ENCODE assay signal across 9 mouse cellular contexts in genomic region chr1:160080800-160081436, GRCm38 (mm10). TPM values are rescaled to one million over a fixed set of nuclear protein-coding genes. Genes with fewer than 3 reads are reported as not detected.
DNase-seq lines count a peak whose midpoint lies in the region; ATAC-seq and TF ChIP-seq lines count a peak whose summit lies in the region.
"Had no signal": no experiment of that assay in that cellular context is flagged by ENCODE, and none has a peak within 500 bp of the region (broad histone marks: within the 10 kb centered on the region; RNA-seq: fewer than 3 reads in every experiment).

No protein-coding gene starts in this region.

- no peaks in the 10 kb centered on the region for H3K9me3 ChIP-seq in embryonic facial prominence, embryonic 12.5 days
- no peaks in the 10 kb centered on the region for H3K9me3 ChIP-seq in liver, embryonic 12.5 days (replicated peaks)
- H3K9me3 ChIP-seq in neural tube, embryonic 11.5 days (ENCODE audit: control insufficient read depth, low read length) = no peaks in the 10 kb centered on the region
- H3K9me3 ChIP-seq: heart, embryonic 13.5 days had no signal

- TF ChIP-seq CTCF in testis, adult 2 months (IDR thresholded peaks at IDR 0.05; ENCODE audit: control insufficient read depth, insufficient read depth, insufficient replicate concordance, low read depth, low read length) = peak; percentile 79; the same call in 1 of the 2 replicates

- WGBS in embryonic facial prominence, embryonic 12.5 days = 19% methylated on average over 2 of the region's 2 CpGs
- WGBS in liver, embryonic 12.5 days (ENCODE audit: insufficient replicate concordance) = 27% methylated on average over 2 of the region's 2 CpGs
- WGBS in neural tube, embryonic 11.5 days = 28% methylated on average over 2 of the region's 2 CpGs

- no peaks in the 10 kb centered on the region for H3K27me3 ChIP-seq in embryonic facial prominence, embryonic 12.5 days
- H3K27me3 ChIP-seq in liver, embryonic 12.5 days (replicated peaks) = no peaks in the 10 kb centered on the region
- H3K27me3 ChIP-seq in neural tube, embryonic 11.5 days (ENCODE audit: control insufficient read depth, insufficient read depth, low read length) = no peaks in the 10 kb centered on the region
- no peaks in the 10 kb centered on the region for H3K27me3 ChIP-seq in testis, adult 2 months (ENCODE audit: control insufficient read depth, insufficient read depth, low read length)
- H3K27me3 ChIP-seq: heart, embryonic 13.5 days had no signal

- H3K4me1 ChIP-seq in embryonic facial prominence, embryonic 12.5 days = no peaks in the 10 kb centered on the region
- H3K4me1 ChIP-seq in liver, embryonic 12.5 days = peaks cover 9% of the 10 kb centered on the region
- no peaks in the 10 kb centered on the region for H3K4me1 ChIP-seq in neural tube, embryonic 11.5 days (ENCODE audit: control insufficient read depth, insufficient read depth, low read length)
- H3K4me1 ChIP-seq in testis, adult 2 months (ENCODE audit: control insufficient read depth, insufficient read depth, low read length) = peaks cover 11% of the 10 kb centered on the region
- H3K4me1 ChIP-seq: heart, embryonic 13.5 days had no signal

- no peak for TF ChIP-seq POLR2A in testis, adult 2 months (IDR thresholded peaks at IDR 0.05; ENCODE audit: control insufficient read depth, low read depth, low read length)

- DNase-seq in adrenal gland, postnatal 4 days (ENCODE audit: low spot score in 2 of 2) = peak; percentile 38 to 56
- DNase-seq in heart, adult 9 months (ENCODE audit: low spot score in 2 of 2) = peak; percentile 58 to 78
- peak; percentile 83 for DNase-seq in kidney, postnatal 14 days
- DNase-seq in neural tube, embryonic 11.5 days (ENCODE audit: low spot score) = peak; percentile 75

- no peak overlapping the region for H3K27ac ChIP-seq in embryonic facial prominence, embryonic 12.5 days
- no peak overlapping the region for H3K27ac ChIP-seq in liver, embryonic 12.5 days
- no peak overlapping the region for H3K27ac ChIP-seq in neural tube, embryonic 11.5 days (ENCODE audit: low read depth, low read length)
- H3K27ac ChIP-seq in testis, adult 2 months (ENCODE audit: control insufficient read depth, insufficient read depth, low read depth, low read length) = no peak overlapping the region
- H3K27ac ChIP-seq: heart, embryonic 13.5 days had no signal

- H3K4me3 ChIP-seq in embryonic facial prominence, embryonic 12.5 days = no peak overlapping the region
- H3K4me3 ChIP-seq in liver, embryonic 12.5 days = no peak overlapping the region
- H3K4me3 ChIP-seq in neural tube, embryonic 11.5 days (ENCODE audit: low read depth, low read length) = no peak overlapping the region
- no peak overlapping the region for H3K4me3 ChIP-seq in testis, adult 2 months (ENCODE audit: control insufficient read depth, low read depth, low read length)
- H3K4me3 ChIP-seq: heart, embryonic 13.5 days had no signal

- H3K9ac ChIP-seq in embryonic facial prominence, embryonic 12.5 days = no peak overlapping the region
- H3K9ac ChIP-seq in liver, embryonic 12.5 days = no peak overlapping the region
- H3K9ac ChIP-seq in neural tube, embryonic 11.5 days (ENCODE audit: low read length) = no peak overlapping the region
- H3K9ac ChIP-seq: heart, embryonic 13.5 days had no signal

- ATAC-seq in CD4-positive, CD25-positive, alpha-beta regulatory T cell, adult 4 months = peak; percentile 68
- ATAC-seq in embryonic facial prominence, embryonic 12.5 days (ENCODE audit: insufficient number of reproducible peaks, insufficient read depth, low FRiP score, low TSS enrichment) = peak; percentile 36; the same call in 1 of the 2 replicates
- ATAC-seq in liver, embryonic 12.5 days = 0 out of 2 replicates have a peak, but pooled peaks have one; percentile 43
- ATAC-seq in neural tube, embryonic 11.5 days (ENCODE audit: insufficient read depth, low FRiP score, low TSS enrichment) = peak; percentile 55; the same call in 1 of the 2 replicates

- no peak overlapping the region for H3K4me2 ChIP-seq in embryonic facial prominence, embryonic 12.5 days (replicated peaks)
- no peak overlapping the region for H3K4me2 ChIP-seq in liver, embryonic 12.5 days
- no peak overlapping the region for H3K4me2 ChIP-seq in neural tube, embryonic 11.5 days (ENCODE audit: low read depth)
- H3K4me2 ChIP-seq: heart, embryonic 13.5 days had no signal

- H3K36me3 ChIP-seq in embryonic facial prominence, embryonic 12.5 days = no peaks in the 10 kb centered on the region
- peaks cover 23% of the 10 kb centered on the region for H3K36me3 ChIP-seq in liver, embryonic 12.5 days
- no peaks in the 10 kb centered on the region for H3K36me3 ChIP-seq in neural tube, embryonic 11.5 days (ENCODE audit: control insufficient read depth, insufficient read depth, low read length)
- H3K36me3 ChIP-seq in testis, adult 2 months (ENCODE audit: control insufficient read depth, insufficient read depth, low read length) = no peaks in the 10 kb centered on the region

RNA-seq across cellular contexts. Expression of gene 4930523C07Rik, which starts 36.7 kb away (rescaled TPM):
- 100 to 1,000 TPM; 212 to 238 TPM for polyA plus RNA-seq in CD4-positive, CD25-positive, alpha-beta regulatory T cell, adult 4 months (2017; shearing (Covaris generic))
- 10 to 100 TPM; 11.0 to 15.6 TPM for total RNA-seq in adrenal gland, postnatal 4 days (2021)
- polyA plus RNA-seq in embryonic facial prominence, embryonic 12.5 days (2016; fragmentation: Nextera tagmentation; extraction: Ambion mirVana) = 4.7 and 5.0 TPM in 2 replicates
- 24.1 and 26.5 TPM in 2 replicates for polyA plus RNA-seq in liver, embryonic 12.5 days (2016; fragmentation: Nextera tagmentation; extraction: Ambion mirVana)
- polyA plus RNA-seq in neural tube, embryonic 11.5 days (2014; fragmentation: Nextera tagmentation; extraction: Ambion mirVana) = 2.2 and 2.9 TPM in 2 replicates
- 27.8 and 36.2 TPM in 2 replicates for polyA plus RNA-seq in testis, adult 2 months (2012; rRNA removed)
